Mouse (Mus musculus) gastrocnemius, adult 18-20 months (tissue): ENCODE results near the gene Slc39a11. TPM values are rescaled to one million over a fixed set of nuclear protein-coding genes. Genes with fewer than 3 reads are reported as not detected.

Experiments used
- DNase-seq: peaks from one replicate; pipeline ENCODE4 v3.0.0; 2021; ENCODE audit warnings: low spot score
- total RNA-seq, 2 experiments: library from RNA; stranded (reverse); gene quantifications; 2 replicates each; pipeline ENCODE4 v1.2.3; 2021

Slc39a11 gene
- total RNA-seq, 2 experiments from 2014 or later: 1.5 to 2.4 TPM

DNA sequence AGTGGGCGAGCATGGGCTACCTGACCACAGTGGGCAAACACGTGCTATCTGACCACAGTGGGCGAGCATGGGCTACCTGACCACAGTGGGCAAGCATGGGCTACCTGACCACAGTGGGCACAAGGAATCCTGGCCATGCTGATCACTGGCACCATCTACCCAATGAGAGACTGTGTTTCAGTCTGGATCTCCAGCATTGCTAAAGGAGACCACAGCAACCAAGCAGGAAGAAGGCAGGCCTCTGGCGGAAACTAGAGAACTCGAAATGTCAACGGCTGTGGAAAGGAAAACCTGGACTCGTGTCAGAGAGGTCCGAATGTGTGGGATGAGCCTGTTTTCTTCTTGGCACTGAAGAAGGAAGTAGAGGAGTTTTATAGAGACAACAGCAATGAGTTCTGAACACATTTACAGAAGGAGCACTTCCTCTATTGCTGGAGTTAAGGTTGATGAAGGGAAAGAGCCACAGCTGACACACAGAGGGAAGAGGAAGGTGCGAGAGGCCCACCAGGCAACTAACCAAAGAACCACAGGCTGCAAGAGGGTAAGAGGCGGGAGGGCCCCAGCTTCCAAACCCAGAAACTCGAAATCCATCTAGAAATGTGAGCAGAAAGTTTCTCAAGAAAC lies 105.8 kb downstream of the Slc39a11 start:
- no peak for DNase-seq

DNA sequence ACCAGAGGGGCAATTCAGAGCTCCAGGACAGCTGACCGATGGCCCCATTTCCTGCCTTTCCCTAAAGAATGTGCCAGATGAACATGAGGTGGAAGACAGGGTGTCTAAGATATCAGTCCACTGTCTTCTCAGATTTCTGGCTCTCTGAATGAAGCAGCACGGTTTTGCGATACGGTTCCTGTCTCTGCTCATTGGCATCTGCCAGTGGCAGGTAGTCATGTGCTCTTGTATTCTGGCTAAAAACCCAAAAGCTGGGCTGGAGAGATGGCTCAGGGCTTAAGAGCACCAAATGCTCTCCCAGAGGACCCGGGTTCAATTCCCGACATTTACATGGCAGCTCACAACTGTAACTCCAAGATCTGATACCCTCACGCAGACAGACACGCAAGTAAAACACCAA lies 108.8 kb downstream of the Slc39a11 start:
- DNase-seq: no peak

DNA sequence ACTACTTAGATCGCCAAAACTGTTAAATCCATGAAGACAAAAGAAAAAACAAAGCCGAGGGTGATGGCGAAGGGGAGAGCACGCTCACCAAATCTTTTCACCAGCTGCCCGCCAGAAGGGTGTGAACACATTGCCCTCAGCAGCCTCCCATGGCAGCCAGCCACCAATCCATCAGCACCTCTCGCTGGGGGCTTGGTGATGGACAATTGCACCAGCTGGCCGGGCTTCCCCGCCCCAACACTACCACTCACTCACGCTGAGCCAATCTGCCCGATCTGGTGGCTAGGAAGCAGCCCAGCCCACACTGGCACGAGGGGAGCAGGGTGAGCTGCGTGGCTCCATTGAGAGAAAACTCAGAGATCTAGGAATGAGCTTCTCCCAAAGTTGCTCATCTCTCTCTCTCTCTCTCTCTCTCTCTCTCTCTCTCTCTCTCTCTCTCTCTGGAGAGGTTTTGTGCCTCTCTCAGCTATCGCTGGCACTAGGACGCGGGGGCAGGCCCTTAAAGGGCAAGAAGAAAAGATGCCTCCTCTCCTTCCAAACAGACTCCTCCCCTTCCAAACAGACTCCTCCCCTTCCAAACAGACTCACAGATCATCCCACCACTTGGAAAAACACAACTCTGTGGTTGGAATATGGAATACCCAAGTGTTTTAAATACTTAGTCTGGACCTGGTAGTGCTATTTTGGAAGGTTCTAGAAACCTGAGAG lies 110.2 kb downstream of the Slc39a11 start:
- DNase-seq: no peak

DNA sequence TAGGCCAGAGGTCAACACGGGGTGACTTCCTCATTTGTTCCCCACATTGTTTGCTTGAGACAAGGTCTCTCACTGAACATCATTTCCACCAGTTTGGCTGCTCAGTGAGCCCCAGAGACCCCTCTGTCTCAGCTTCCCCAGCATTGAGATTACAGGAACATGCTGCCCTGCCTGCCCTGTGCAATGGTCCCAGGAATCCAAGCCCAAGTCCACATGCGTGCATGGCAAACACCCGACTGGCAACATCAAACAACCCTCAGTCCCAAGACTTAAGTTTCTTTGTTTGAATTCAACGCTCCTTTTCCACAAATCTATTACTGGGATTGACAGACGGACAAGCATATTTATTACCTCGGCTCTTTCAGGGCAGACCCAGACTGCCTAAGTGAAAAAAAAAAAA lies 110.8 kb downstream of the Slc39a11 start:
- DNase-seq: no peak

DNA sequence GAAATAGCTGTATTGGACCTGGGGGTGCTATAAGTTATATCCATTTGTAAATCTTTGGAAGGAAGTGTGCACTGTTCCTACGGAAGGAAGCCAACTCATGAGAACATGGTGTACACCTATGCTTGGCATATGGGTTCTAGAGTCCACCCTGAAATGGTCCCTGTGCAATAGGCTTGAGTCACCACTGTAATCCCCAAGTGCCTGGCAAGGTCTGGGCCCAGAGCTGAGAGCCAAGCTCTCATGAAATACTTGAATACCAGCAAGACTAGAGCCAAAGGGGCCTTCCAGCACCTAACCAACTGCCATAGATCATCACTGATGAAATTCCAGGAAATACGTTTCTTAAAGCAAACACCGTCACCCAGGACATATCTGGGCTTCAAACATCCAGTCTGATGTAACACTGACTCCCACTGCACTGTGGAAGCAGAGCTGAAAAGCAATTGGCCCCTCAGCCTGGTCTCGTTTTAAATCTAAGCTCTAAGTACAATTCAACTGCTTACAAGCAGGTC lies 111.4 kb downstream of the Slc39a11 start:
- DNase-seq: no peak

DNA sequence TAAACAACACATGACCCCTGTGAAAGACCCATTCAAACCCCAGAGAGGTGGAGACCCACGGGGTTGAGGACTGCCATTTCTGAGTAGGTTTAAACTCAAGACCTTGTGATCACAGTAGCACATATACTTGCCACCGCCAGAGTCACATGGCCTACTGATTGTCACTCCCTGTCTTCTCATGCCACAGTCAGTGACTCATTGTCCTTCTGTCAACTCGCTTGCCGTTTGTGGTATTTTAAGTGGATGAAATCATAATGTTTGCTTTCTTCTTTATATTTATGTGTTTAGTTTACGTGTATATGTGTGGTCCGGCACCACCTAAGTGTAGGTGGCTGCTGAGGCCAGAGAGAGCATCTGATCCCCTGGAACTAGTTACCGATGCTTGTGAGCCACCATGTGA lies 112.2 kb downstream of the Slc39a11 start:
- no peak for DNase-seq

DNA sequence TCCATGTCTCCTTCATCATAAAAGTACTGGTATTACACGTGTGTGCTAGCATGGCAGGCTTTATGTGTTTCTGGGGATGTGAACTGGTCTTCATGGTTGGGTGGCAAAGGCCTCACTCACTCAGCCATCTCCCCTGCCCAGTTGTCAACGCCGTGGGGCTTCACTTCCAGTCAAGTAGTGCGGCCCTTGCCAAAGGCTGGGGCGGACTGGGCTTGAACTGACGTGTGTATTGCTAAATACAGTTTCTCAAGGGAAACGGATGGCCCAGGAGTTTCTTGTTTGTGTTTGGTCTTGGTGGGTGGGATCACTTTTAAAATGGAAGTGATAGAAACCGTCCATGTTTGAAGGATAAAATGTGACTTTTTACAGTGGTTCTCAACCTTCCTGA lies 112.7 kb downstream of the Slc39a11 start:
- no peak for DNase-seq

DNA sequence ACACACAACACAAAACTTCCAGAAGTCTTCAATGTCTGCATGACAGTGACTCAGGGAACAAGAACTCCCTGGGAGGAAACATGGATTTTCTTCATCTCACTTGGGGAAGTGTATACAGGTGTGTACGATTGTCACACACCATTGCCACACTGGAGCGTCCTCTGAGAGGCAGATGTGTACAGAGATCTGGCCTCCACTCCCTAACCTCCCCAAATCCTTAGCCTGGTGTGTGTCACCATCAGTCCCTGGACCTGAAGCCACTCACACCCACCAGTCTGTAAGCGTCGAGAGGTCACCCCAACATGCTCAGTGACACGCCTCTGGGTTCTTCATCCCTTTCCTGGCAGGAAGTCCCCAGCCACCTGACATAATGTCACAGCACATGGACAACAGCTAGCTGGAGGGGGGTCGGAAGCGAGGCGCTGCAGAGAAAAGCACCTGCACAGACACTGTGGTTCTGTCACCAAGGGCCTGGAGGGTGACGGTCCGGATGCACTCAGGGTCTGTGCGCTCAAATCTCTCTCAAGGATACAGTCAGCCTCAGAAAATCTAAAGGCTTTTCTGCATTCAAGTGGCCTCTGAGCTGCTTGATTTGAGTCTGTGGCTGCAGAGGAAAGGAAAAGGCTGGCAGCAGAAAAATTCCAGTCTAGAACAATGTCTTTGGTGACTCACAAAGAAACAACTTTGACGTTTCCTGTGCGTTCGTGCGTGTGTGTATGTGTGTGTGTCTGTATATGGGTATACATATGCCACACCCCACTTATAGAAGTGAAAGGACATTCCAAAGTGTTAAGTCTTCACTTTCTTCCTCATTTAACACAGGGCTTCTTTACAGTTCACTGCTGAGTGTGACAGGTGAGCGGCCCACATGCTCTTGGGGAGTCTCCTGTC lies 113.3 kb downstream of the Slc39a11 start:
- no peak for DNase-seq

DNA sequence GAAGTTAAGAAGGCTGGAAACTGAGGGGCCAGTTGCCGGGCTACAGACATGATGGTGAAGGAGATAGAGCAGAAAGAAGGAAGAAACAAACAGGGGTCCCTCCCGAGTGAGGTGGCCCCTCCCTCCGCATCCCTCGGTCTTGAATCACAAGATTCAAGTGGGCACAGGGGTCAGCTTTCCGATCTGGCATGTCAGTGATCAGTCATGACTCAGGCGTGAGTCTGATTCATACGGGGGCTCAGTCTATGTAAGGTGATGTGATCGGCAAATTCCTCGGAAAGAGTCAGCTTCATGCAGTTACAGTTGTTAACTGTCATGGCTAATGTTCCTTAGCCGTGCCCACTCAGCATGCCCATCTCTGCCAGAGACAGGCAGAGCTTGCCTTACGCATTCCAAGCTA lies 115.5 kb downstream of the Slc39a11 start:
- DNase-seq: no peak

DNA sequence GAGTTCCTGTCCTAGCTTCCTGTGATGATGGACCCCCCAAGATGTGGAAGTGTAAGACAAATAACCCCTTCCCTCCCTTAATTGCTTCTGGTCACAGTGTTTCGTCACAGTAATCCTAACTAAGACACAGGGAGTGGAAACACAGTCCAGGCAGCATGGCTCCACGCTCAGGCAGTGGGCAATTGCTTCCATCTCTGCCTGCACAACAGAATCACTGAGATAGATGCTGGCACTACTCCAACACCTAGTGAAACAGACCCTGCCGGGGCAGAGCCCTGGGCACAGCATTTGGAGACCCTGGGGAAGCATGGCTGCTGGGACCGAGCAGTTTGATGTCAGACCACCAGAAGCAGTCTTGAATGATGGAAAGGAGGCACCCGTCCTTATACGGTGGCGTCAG lies 115.9 kb downstream of the Slc39a11 start:
- no peak for DNase-seq

DNA sequence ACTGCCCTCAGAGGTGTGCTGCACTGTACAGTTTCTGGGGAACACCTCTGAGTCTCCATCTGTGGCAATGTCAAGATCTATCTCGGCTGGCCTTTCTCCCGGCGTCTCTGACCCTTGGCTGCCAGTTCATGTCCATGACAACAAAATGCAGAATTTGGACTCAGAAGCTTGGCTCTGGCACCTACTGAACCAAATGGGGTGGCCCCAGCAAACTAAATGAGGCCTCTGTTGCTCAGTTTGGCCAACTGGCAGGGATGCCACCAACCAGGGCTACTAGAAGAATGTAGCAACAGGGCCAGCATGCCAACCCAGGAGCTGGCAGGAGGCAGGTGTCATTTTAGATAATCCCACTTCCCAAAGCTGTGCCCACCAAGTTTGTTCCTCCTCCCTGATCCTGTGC lies 121.5 kb downstream of the Slc39a11 start:
- DNase-seq: no peak

DNA sequence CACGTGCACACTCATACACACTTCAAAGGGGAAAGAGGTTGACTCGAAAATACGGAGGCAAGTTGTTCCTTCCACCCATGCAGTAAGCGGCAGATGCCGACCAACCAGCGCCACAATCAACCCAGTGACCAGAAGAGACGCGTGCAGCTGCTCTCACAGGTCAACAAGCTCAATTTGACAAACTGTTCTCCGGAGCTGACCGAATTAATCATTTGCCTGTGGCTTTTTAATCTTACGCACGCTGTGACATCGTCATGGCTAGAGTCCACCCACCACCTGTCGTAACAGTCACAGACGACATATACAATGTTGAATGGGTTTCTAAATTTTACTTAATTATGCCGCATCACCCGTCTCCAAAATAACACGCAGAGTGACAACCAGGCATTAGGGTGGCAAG lies 124.1 kb downstream of the Slc39a11 start:
- no peak for DNase-seq

DNA sequence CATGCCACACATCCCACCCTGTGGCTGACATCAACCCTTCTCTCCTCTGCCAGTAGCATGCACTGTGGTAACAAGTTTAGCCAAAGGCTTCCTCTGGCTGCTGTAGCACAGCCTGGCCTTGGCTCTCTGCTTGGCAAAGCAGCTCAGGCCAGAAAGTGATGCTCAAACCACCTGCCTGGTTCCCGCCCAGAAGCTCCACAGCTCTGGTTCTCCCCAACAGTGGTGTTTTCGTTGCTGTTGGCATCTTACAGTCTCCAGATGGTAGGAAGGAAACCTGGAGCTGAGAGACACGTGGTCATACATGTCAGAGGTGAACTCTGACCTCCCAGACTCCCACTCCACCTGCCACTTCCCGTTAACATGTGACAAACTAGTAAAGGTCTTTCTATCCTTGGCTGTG lies 127.2 kb downstream of the Slc39a11 start:
- no peak for DNase-seq

DNA sequence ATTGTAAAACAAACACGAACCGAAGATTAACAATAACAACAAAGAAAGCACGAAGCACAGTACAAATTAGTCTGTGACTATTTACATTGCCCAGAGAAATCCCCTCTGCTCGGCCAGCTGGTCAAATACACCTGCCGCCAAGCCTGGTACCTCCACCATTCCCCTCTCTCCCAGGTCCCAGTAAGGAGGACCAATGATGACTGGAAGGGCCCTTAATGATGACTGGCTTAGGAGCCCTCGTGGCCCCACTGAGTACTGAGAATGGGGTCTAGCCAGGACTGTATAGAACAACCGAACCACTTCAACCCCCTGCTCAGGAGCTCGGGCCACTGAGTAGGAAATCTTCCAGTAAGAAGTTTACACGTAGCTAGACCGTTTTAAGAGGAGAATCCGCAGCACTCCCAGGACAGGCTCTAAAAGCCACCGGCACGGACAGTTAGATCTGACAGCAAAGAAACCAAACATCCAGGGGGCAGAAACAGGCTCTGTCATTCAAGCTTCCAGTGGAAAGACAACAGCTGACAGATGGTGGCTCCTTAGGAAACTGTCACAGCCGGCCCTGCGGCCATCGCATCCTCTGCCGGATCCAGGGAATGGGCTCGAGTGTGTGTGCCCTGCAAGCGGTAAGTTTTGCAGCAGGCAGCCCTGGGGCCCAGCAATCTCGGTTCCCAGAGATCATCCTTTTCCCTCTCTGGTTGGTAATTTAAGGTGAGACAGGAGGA lies 128.2 kb downstream of the Slc39a11 start:
- DNase-seq: no peak

DNA sequence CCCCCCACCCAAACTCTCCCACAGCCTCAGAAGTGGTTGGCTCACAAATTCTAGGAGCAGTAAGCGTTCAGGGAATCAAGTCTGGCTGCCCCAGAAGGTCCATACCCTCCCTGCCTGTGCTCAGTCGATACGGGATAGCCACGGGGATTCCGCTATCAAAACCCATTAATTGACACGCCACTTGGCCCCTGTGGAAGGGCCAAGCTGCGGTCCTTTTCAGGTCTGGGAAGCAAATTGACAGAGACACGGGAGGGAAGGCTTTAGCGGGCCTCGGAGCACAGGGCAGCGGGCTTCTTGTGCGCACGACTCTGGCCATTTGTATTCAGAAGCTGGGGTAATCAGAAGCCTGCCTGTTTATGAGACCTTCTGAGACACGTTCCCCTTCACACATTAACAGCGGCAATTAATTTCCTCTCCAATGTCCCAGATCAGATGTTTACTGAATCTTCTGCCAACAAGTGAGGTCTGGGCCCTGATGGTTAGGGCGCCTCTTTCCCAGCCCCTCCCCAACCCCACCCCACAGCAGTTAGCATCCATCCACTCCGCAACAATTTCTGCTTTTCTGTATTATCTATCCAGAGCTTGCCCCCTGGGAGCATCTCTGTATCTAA lies 128.9 kb downstream of the Slc39a11 start:
- DNase-seq: no peak

DNA sequence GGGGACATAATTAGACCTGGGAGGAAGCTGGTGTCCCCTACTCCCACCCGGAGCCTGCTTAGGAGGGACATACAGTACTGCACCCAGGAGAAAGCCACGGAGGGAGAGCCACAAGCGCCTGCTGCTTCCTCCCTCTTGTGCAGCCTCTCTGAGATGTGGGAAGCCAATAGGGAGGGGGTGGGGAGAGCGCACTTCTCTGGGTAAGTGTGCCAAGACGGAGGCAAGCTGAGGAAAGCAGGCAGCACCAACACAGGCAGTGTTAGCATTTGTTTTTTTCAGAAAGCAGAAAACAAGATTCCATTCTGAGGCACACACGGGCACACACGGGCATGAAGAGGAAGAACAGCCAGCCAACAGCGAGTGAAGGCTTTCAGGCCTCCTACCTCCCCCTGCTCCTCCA lies 129.5 kb downstream of the Slc39a11 start:
- no peak for DNase-seq

DNA sequence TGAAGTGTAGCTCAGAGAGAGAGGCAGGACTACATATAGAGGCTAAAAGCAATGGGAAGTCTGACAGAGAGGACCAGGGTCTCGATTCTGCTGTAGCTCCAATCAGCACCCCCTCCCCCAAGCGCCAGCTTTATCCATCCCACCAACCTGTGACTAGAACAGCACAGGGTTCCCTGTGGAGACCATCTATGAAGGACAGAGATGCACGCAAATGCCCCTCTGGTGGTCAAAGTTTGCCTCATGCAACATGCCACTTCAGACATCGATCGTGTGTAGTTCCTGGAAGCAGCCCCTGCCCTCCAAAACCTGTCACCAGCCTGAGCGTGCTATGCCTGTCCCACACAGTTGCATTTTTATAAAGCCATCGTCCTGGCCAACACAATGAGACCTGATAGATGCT lies 129.9 kb downstream of the Slc39a11 start:
- DNase-seq: no peak

DNA sequence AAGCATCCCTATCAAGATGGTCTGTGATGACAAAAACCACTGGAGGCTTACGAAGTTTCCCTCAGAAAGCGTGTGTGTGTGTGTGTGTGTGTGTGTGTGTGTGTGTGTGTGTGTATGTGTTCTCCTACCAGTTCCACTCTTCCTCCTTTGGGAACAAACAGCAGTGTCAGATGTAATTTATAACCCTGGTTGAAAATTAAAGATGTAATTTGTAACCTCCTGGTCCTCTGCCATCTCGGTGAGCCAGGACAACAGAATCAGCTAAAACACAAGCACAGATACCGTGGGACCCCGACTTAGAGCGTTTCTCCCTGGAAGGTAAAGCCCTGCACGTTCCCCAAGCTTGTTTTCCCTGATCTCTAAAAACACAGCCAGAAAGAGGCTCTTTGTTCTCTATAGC lies 131.7 kb downstream of the Slc39a11 start:
- DNase-seq: no peak

DNA sequence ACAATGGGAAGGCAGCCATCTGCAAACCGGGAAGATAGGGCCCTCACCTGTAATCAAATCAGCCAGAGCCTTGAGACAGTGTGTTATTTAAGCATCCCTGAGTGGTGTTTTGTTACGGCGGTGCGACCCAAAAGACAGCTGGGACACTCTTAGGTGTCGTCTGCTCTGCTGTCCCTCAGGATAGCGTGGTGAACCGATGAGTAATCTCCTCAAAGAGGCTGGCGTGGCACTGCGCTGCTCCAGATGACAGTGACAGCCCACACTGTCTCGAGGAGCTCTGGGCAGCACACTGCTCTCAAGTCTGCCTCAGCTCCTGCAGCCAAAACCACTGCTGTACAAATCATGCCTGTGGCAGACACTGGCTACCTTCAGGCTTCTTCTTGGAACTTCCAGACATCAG lies 133.7 kb downstream of the Slc39a11 start:
- no peak for DNase-seq

DNA sequence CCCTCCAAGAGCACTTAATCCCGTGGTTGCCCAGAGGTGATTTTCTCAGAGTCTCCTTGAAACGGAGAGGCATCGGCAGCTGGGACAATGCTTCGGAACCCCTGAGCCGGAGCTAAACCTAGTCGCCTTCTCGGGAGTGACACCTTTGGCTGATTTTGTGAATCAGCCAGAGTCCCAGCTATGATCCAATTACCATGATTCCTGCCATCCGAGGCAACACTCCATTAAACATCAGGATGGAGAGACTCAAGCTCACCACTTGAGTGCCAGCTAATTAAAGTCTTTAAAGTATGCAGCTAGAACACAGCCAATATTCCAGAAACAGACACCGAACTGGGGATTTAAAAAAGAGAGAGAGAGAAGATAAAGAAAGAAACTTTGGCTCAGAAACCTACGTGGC lies 136.9 kb downstream of the Slc39a11 start:
- DNase-seq: no peak

DNA sequence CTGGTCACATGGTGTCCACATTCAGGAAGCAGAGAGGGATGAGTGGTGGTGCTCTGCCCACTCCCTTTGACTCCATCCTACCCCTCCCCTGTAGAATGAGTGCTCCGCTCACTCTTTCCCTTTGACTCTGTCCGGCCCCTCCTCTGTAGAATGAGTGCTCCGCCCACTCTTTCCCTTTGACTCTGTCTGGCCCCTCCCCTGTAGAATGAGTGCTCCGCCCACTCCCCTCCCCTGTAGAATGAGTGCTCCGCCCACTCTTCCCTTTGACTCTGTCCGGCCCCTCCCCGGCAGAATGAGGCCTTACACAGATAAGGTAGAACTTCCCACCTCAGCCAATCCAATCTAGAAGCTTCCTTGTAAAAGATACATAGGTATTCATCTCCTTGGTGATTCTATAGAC lies 137.7 kb downstream of the Slc39a11 start:
- no peak for DNase-seq
